In the genomic region with DNA sequence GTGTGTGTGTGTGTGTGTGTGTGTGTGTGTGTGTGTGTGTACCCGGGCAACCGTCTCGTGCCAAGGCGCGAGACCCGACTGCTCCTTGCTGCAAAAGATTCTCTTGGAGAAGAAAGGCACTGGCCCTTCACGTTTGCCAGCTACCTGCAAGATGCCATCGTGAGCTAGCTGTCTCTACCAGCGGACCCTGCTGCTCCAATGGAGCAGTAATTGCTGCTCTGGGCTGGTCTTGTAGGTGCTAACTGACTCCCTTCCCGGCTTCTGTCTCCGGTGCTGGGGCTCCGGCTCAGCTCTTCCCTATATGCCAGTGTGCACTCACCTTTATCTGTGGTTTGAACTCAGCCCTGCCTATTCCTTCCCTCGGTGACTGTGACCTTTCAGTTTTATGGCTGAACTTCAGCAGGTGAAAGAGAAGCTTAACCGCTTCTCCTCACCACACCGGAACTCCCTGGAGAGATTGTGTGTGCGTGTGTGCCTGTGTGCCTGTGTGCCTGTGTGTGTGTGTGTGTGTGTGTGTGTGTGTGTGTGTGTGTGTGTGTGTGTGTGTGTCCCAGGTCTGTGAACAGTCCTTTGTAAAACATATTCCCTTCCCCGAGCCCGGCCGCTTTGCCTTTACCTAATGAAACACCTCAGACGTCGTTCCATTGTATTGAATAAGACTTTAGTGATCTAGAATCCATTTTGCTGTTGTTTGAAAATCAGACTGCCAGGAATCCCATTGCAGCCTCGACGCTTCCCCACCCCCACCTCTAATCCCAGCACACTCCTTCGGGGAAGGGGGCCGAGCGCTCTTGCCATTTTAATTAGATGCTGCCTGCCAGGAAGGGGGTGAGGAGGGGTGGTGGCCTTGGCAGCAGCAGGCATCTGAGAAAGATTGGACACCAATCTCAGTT, we compare ENCODE assay signal across 8 mouse cellular contexts. TPM values are rescaled to one million over a fixed set of nuclear protein-coding genes. Genes with fewer than 3 reads are reported as not detected.
DNase-seq lines count a peak whose midpoint lies in the region; ATAC-seq lines count a peak whose summit lies in the region.

No protein-coding gene starts in this region.

- peak; percentile 69 for DNase-seq in cerebellum, adult 11-12 months
- peak; percentile 56 to 59 for DNase-seq in left cerebral cortex, postnatal 25 days (ENCODE audit: low spot score in 2 of 2)
- peak; percentile 36 for DNase-seq in skeletal muscle tissue, adult 2 months (ENCODE audit: low read depth, low spot score)

- 1% methylated on average over 26 of the region's 26 CpGs for WGBS in hindbrain, embryonic 15.5 days

- H3K4me2 ChIP-seq in hindbrain, embryonic 15.5 days = peak overlapping the region; percentile 73

- peaks cover 20% of the 10 kb centered on the region for H3K4me1 ChIP-seq in erythroblast, embryonic 14.5 days (ENCODE audit: control insufficient read depth)
- peaks cover 40% of the 10 kb centered on the region for H3K4me1 ChIP-seq in hindbrain, embryonic 15.5 days (replicated peaks)

- H3K9me3 ChIP-seq in erythroblast, embryonic 14.5 days (ENCODE audit: control insufficient read depth, low read length) = no peaks in the 10 kb centered on the region
- H3K9me3 ChIP-seq in hindbrain, embryonic 15.5 days = no peaks in the 10 kb centered on the region

- intact Hi-C loops in left cerebral cortex, postnatal 25 days (cut with DNase I) = loop anchor here (2.0 to 10.0 kb wide), 5 partner anchors 87 to 295 kb away; no protein-coding TSS in a partner anchor

- H3K9ac ChIP-seq in hindbrain, embryonic 15.5 days = peak overlapping the region; percentile 93

- ATAC-seq in erythroblast, adult 5-6 weeks (replicated peaks; ENCODE audit: low FRiP score, poor library complexity, severe bottlenecking) = no peak
- ATAC-seq in frontal cortex, adult (ENCODE audit: low TSS enrichment) = peak; percentile 17; the same call in 1 of the 2 replicates
- peak; percentile 31 for ATAC-seq in hindbrain, embryonic 15.5 days (ENCODE audit: low FRiP score, low read depth)
- peak; percentile 35 for ATAC-seq in megakaryocyte progenitor cell, adult 5-6 weeks (replicated peaks; ENCODE audit: poor library complexity)

- H3K36me3 ChIP-seq in erythroblast, embryonic 14.5 days (ENCODE audit: control insufficient read depth) = no peaks in the 10 kb centered on the region
- no peaks in the 10 kb centered on the region for H3K36me3 ChIP-seq in hindbrain, embryonic 15.5 days

- H3K27ac ChIP-seq in hindbrain, embryonic 15.5 days (replicated peaks) = peak overlapping the region; percentile 98

- peaks cover 47% of the 10 kb centered on the region for H3K27me3 ChIP-seq in erythroblast, embryonic 14.5 days (ENCODE audit: control insufficient read depth)
- H3K27me3 ChIP-seq in hindbrain, embryonic 15.5 days = no peaks in the 10 kb centered on the region

- H3K4me3 ChIP-seq in erythroblast, embryonic 14.5 days (replicated peaks) = peak overlapping the region; percentile 63
- peak overlapping the region; percentile 79 for H3K4me3 ChIP-seq in hindbrain, embryonic 15.5 days

RNA-seq across cellular contexts. Expression of a gene that starts 1.2 kb away (rescaled TPM):
- 0.07 TPM in 1 of 2 replicates, not detected in the other for polyA plus RNA-seq in erythroblast, embryonic 14.5 days (2012)
- 0.19 and 3.6 TPM in 2 replicates for total RNA-seq in erythroblast, adult 5-6 weeks (2015; ENCODE audit: low replicate concordance)
- total RNA-seq in erythroblast, adult 5-6 weeks (2017; ENCODE audit: low replicate concordance) = 2.2 and 2.5 TPM in 2 replicates
- polyA plus RNA-seq in hindbrain, embryonic 15.5 days (2015; fragmentation: Nextera tagmentation; extraction: Ambion mirVana) = 66.1 and 68.2 TPM in 2 replicates
- 100 to 1,000 TPM; 195 to 212 TPM for total RNA-seq in left cerebral cortex, postnatal 25 days (2021)
- 2.5 and 9.2 TPM in 2 replicates for total RNA-seq in megakaryocyte progenitor cell, adult 5-6 weeks (2015)
- 6.2 and 8.9 TPM in 2 replicates for total RNA-seq in megakaryocyte progenitor cell, adult 5-6 weeks (2017)

Comparison
In these comparisons a context has a peak if more than half of its experiments do, and no peak if none do; other contexts are left out.
1. RNA of a gene that starts 1.2 kb away (total RNA-seq): 195 to 212 TPM in left cerebral cortex, postnatal 25 days; 2.5 to 9.2 TPM in megakaryocyte progenitor cell, adult 5-6 weeks and 0.19 to 3.6 TPM in erythroblast, adult 5-6 weeks; every median in the first group is over 10 times any median in the second.
2. Peak in every context shown above with its lines, with median percentiles within 50 percentile points of each other: DNase-seq.